Comparison of ENCODE assay signal across 10 mouse cellular contexts in the genomic region with DNA sequence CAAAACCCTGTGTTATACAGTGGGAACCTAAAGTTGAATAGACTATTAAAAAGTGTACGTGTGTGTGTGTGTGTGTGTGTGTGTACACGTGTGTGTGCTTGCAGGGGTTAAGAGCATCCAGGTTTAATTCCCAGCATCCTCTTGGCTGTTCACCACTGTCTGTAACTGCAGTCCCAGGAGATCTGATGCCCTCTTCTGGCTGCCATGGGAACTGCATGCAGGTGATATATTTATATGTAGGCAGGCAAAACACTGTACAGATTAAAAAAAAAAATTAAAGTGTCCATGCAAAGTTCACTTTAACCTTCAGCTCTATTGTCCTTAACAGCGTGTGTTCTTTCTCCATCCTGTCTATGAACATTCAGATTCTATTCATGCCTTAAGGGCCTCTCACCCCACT.
DNase-seq lines count a peak whose midpoint lies in the region; ATAC-seq and TF ChIP-seq lines count a peak whose summit lies in the region.
"Had no signal": no experiment of that assay in that cellular context is flagged by ENCODE, and none has a peak within 500 bp of the region (broad histone marks: within the 10 kb centered on the region; RNA-seq: fewer than 3 reads in every experiment).

No protein-coding gene starts in this region.

- ATAC-seq in kidney, embryonic 16.5 days (ENCODE audit: low FRiP score, low TSS enrichment), result no peak

- H3K27ac ChIP-seq in kidney, embryonic 16.5 days (ENCODE audit: low read length), result no peak overlapping the region
- H3K27ac ChIP-seq: embryonic facial prominence, embryonic 12.5 days had no signal

- H3K4me2 ChIP-seq in kidney, embryonic 16.5 days (replicated peaks; ENCODE audit: low read depth, low read length), result no peak overlapping the region
- H3K4me2 ChIP-seq: embryonic facial prominence, embryonic 12.5 days had no signal

- TF ChIP-seq CTCF in E14TG2a.4 (conservative IDR thresholded peaks at IDR 0.05; ENCODE audit: low read length), result peak; percentile 92

- no peak overlapping the region for H3K9ac ChIP-seq in kidney, embryonic 16.5 days (replicated peaks; ENCODE audit: low read length)
- H3K9ac ChIP-seq: embryonic facial prominence, embryonic 12.5 days had no signal

- DNase-seq in kidney, adult 18-20 months, result peak; percentile 9
- DNase-seq in ES-CJ7 (ENCODE audit: low read depth, low spot score), result peak; percentile 63
- peak; percentile 26 for DNase-seq in kidney, postnatal 10 days
- no peak for DNase-seq in T-cell, adult 2 months (ENCODE audit: low spot score)
- no peak for DNase-seq in cerebellum, adult 9-11 months
- DNase-seq: adrenal gland, adult 8-10 months; right cerebral cortex, postnatal 4 days had no signal

- 73% methylated on average over 3 of the region's 3 CpGs for WGBS in kidney, embryonic 16.5 days

- H3K4me1 ChIP-seq in kidney, embryonic 16.5 days (ENCODE audit: insufficient read depth, low read length), result no peaks in the 10 kb centered on the region
- no peaks in the 10 kb centered on the region for H3K4me1 ChIP-seq in E14TG2a.4 (replicated peaks; ENCODE audit: low read depth, low read length)
- H3K4me1 ChIP-seq: embryonic facial prominence, embryonic 12.5 days had no signal

- H3K27me3 ChIP-seq in kidney, embryonic 16.5 days (ENCODE audit: insufficient read depth, low read length), result no peaks in the 10 kb centered on the region
- H3K27me3 ChIP-seq in E14TG2a.4 (ENCODE audit: insufficient read depth, low read length), result no peaks in the 10 kb centered on the region
- H3K27me3 ChIP-seq: embryonic facial prominence, embryonic 12.5 days had no signal

- no peaks in the 10 kb centered on the region for H3K9me3 ChIP-seq in kidney, embryonic 16.5 days (ENCODE audit: low read length)
- no peaks in the 10 kb centered on the region for H3K9me3 ChIP-seq in E14TG2a.4 (ENCODE audit: low read length)

- no peaks in the 10 kb centered on the region for H3K36me3 ChIP-seq in kidney, embryonic 16.5 days (ENCODE audit: insufficient read depth, low read length)
- H3K36me3 ChIP-seq in E14TG2a.4 (ENCODE audit: insufficient read depth, low read length), result no peaks in the 10 kb centered on the region
- H3K36me3 ChIP-seq: embryonic facial prominence, embryonic 12.5 days had no signal

- no peak overlapping the region for H3K4me3 ChIP-seq in kidney, embryonic 16.5 days (ENCODE audit: low read length)
- no peak overlapping the region for H3K4me3 ChIP-seq in E14TG2a.4 (replicated peaks; ENCODE audit: low read length)
- H3K4me3 ChIP-seq: embryonic facial prominence, embryonic 12.5 days had no signal

Comparison
In these comparisons a context has a peak if more than half of its experiments do, and no peak if none do; other contexts are left out.
1. DNase-seq: peak in kidney, adult 18-20 months (single experiment), ES-CJ7 (single experiment) and kidney, postnatal 10 days (single experiment); none in T-cell, adult 2 months (single experiment) and cerebellum, adult 9-11 months (single experiment).